Mouse (Mus musculus): Measurements from ENCODE around the gene Slc30a9.

DNA sequence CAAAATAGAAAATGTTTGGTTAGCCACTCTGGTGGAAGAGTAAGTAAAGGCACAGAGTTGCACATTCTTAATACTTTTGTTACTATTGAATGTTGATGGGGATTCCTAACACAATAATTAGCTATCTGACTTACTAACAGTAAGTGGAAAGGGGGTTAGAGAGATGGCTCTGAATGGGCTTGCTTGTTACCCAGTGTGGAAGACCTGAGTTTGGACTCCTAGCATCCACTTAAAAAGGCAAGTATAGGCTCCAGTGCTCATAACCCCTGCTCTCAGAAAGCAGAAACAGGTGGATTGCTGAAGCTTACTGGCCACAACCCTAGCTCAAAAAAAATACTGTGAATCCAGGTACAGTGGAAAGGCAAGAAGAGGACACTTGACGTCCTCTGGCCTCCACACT lies 10.6 kb upstream of the Slc30a9 start:
- TF ChIP-seq CTCF (IDR thresholded peaks at IDR 0.05; ENCODE audit: low read depth) (no peak), EP300 (optimal IDR thresholded peaks at IDR 0.05) (no peak)
